Mouse (Mus musculus) heart, embryonic 11.5 days (tissue): ENCODE measurements around the gene Zup1. TPM values are rescaled to one million over a fixed set of nuclear protein-coding genes. Genes with fewer than 3 reads are reported as not detected.
A peak's percentile ranks its signal among the peaks of the same experiment; 100 is the strongest.
"Not testable (repeated sequence)": the region's sequence is repeated elsewhere in the genome, so short reads cannot be mapped to it uniquely, and the experiment has no call there.

Source experiments
- ATAC-seq: fragments of 200-750 bp; cut with Nextera tagmentation; replicated peaks from 2 replicates; pipeline ENCODE4 v1.8.0; 2017; ENCODE audit warnings: moderate library complexity; ENCODE audit not compliant: insufficient number of reproducible peaks, low FRiP score, low TSS enrichment
- H3K27ac ChIP-seq: fragments of 300-500 bp; sonication (generic); 2 replicates; pipeline ENCODE4 v1.5.1; 2014; ENCODE audit warnings: mild to moderate bottlenecking, low read depth, low read length
- H3K27me3 ChIP-seq: fragments of 300-500 bp; sonication (generic); 2 replicates; pipeline ENCODE4 v1.6.1; 2014; ENCODE audit warnings: mild to moderate bottlenecking, low read length, mixed read lengths; ENCODE audit not compliant: control insufficient read depth, insufficient read depth
- H3K36me3 ChIP-seq: fragments of 300-500 bp; sonication (generic); 2 replicates; pipeline ENCODE4 v1.6.1; 2014; ENCODE audit warnings: mild to moderate bottlenecking, low read length, moderate library complexity, mixed read lengths; ENCODE audit not compliant: control insufficient read depth, insufficient read depth
- H3K4me1 ChIP-seq: fragments of 300-500 bp; sonication (generic); 2 replicates; pipeline ENCODE4 v1.6.1; 2014; ENCODE audit warnings: low read length; ENCODE audit not compliant: control insufficient read depth, insufficient read depth
- H3K4me2 ChIP-seq: fragments of 300-500 bp; sonication (generic); 2 replicates; pipeline ENCODE4 v1.6.1; 2014; ENCODE audit warnings: mild to moderate bottlenecking, moderate library complexity
- H3K4me3 ChIP-seq: fragments of 300-500 bp; sonication (generic); 2 replicates; pipeline ENCODE4 v1.5.1; 2014; ENCODE audit warnings: low read depth, low read length
- H3K9ac ChIP-seq: fragments of 300-500 bp; sonication (generic); 2 replicates; pipeline ENCODE4 v1.6.1; 2014; ENCODE audit warnings: mild to moderate bottlenecking, low read depth, low read length, moderate library complexity
- H3K9me3 ChIP-seq: fragments of 300-500 bp; sonication (generic); replicated peaks from 2 replicates; pipeline ENCODE4 v1.6.1; 2016; ENCODE audit warnings: low read length; ENCODE audit not compliant: control insufficient read depth
- WGBS: fragments of 180-500 bp; shearing (Covaris S2); extraction: QIAGEN DNeasy Blood & Tissue Kit; methylation state at CpG from one replicate; pipeline ENCODE4 v1.1.7; 2014; ENCODE audit not compliant: insufficient replicate concordance; 5-methylcytosine and 5-hydroxymethylcytosine counted together
- polyA plus RNA-seq: library from polyadenylated mRNA; unstranded; fragments of >200 nt; fragmentation: Nextera tagmentation; extraction: Ambion mirVana; gene quantifications from 2 replicates; pipeline ENCODE4 v1.2.1, GENCODE M21; 2014

The Zup1 gene
- polyA plus RNA-seq, 1 experiment from 2014 or later = 13.3 TPM

DNA sequence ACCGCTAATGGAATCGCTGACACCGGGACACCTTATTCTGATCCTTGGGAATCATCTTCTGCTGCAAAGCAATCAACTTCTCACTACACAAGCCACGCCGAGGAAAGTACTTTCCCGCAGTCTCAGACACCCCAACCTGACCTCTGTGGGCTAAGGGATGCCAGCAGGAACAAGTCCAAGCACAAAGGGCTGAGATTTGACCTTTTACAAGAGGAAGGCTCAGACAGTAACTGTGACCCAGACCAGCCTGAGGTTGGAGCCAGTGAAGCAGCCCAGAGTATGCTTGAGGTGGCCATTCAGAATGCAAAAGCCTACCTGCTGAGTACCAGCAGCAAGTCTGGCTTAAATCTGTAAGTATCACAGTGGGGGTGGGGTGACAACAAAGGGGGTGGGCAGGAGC, 45.6 kb downstream of the Zup1 start:
- no peak for ATAC-seq
- Histone ChIP-seq H3K27me3 (no peaks in the 10 kb centered on the region), H3K4me3 (peak overlapping the region; percentile 49), H3K4me1 (no peaks in the 10 kb centered on the region), H3K4me2 (peak overlapping the region; percentile 69), H3K9me3 (no peaks in the 10 kb centered on the region), H3K9ac (peak overlapping the region; percentile 44; the same call in 1 of the 2 replicates), H3K27ac (no peak overlapping the region), H3K36me3 (no peaks in the 10 kb centered on the region)
- 8% methylated on average over 6 of the region's 6 CpGs for WGBS

GRCm38 (mm10) chr10:33904530-33905481, 46.3 kb downstream of the Zup1 start, which contains the start of gene Rsph4a:
Gene Rsph4a (plus strand): TSS chr10:33905111.
- no peaks in the 10 kb centered on the region for H3K27me3 ChIP-seq
- WGBS = 6% methylated on average over 17 of the region's 17 CpGs
- peak within 1 kb of the TSS; percentile 44; the same call in 1 of the 2 replicates for H3K9ac ChIP-seq
- peak; percentile 67; the same call in 1 of the 2 replicates for ATAC-seq
- H3K27ac ChIP-seq = no peak within 1 kb of the TSS
- H3K4me3 ChIP-seq = peak within 1 kb of the TSS; percentile 49
- H3K4me1 ChIP-seq = no peaks in the 10 kb centered on the region
- H3K4me2 ChIP-seq = peak within 1 kb of the TSS; percentile 69
- no peaks in the 10 kb centered on the region for H3K9me3 ChIP-seq
- no peaks in the 10 kb centered on the region for H3K36me3 ChIP-seq

- H3K4me3 ChIP-seq, H3K9ac ChIP-seq, ATAC-seq, H3K36me3 ChIP-seq, H3K9me3 ChIP-seq, H3K27ac ChIP-seq, H3K4me2 ChIP-seq, H3K27me3 ChIP-seq, H3K4me1 ChIP-seq: not testable (repeated sequence)
- 81% methylated on average over 1 of the region's 1 CpGs for WGBS
These were observed 49.5 kb downstream of the Zup1 start for GRCm38 (mm10) chr10:33901520-33901919.

DNA sequence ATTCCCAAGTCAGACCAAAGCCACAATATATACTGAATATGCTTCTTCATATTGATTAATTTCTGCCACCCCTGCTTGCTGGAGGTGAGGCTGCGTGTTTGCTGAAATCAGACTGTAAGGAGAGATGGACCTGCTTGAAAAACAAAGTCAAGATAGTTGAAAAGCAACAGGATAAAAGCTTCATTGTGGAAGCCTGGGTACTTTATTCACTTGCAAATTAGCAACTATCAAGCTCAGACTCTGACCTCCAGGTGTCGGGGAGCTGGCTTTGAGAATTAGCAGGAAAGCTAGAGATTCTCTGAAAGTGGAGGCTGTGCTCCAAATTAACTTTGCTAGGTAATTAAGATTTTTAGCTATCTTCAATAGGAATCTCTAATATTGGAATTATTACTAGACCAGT, 68.7 kb downstream of the Zup1 start:
- WGBS = 80% methylated on average over 2 of the region's 2 CpGs

GRCm38 (mm10) chr10:33872672-33873398, 78.2 kb downstream of the Zup1 start:
- ATAC-seq = no peak
- no peaks in the 10 kb centered on the region for H3K9me3 ChIP-seq
- no peak overlapping the region for H3K4me3 ChIP-seq
- no peaks in the 10 kb centered on the region for H3K36me3 ChIP-seq
- no peak overlapping the region for H3K9ac ChIP-seq
- H3K27me3 ChIP-seq = no peaks in the 10 kb centered on the region
- no peaks in the 10 kb centered on the region for H3K4me1 ChIP-seq
- WGBS = 73% methylated on average over 2 of the region's 2 CpGs
- H3K4me2 ChIP-seq = no peak overlapping the region
- H3K27ac ChIP-seq = no peak overlapping the region

More for the DNA sequence above, 68.7 kb downstream of the Zup1 start:
- H3K36me3 ChIP-seq, H3K4me2 ChIP-seq, H3K9ac ChIP-seq, ATAC-seq, H3K9me3 ChIP-seq, H3K4me3 ChIP-seq, H3K27me3 ChIP-seq, H3K4me1 ChIP-seq, H3K27ac ChIP-seq: not testable (repeated sequence)

DNA sequence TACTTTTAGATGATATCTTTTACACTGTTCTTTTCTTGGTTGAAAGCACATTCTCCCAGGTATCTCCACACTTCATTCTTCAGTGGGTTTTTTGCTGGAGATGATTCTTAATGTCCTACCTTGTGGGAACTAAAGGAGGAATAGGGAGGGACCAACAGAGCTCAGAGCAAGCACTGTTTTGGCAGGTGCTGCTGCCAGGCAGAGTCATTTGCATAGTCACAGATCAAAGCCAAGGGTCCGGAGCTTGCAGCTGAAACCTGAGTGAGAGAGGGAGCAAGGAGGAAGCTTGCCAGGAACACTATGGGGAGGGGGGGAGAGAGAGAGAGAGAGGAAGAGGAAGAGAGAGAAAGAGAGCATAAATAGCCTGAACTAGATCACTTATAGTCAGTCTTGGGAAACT, 80.6 kb downstream of the Zup1 start:
- H3K4me1 ChIP-seq = no peaks in the 10 kb centered on the region
- 10% methylated on average over 1 of the region's 1 CpGs for WGBS
- ATAC-seq = no peak
- H3K9ac ChIP-seq = no peak overlapping the region
- H3K9me3 ChIP-seq = no peaks in the 10 kb centered on the region
- no peak overlapping the region for H3K4me2 ChIP-seq
- no peaks in the 10 kb centered on the region for H3K36me3 ChIP-seq
- no peaks in the 10 kb centered on the region for H3K27me3 ChIP-seq
- H3K4me3 ChIP-seq = no peak overlapping the region
- no peak overlapping the region for H3K27ac ChIP-seq

Other genes starting within 250 kb of the Zup1 start
- not detected in 2 replicates for gene Sult3a2, start 164.6 kb downstream of the Zup1 start, polyA plus RNA-seq
- not detected in 2 replicates for gene Sult3a1, start 93.5 kb downstream of the Zup1 start, polyA plus RNA-seq
- gene Rsph4a, start 46.2 kb downstream of the Zup1 start, polyA plus RNA-seq = not detected in 2 replicates
- 118 and 126 TPM in 2 replicates for gene Rwdd1, start 68.4 kb upstream of the Zup1 start, polyA plus RNA-seq
- not detected in 2 replicates for gene Trappc3l, start 86.3 kb upstream of the Zup1 start, polyA plus RNA-seq
- gene Calhm4, start 93.0 kb upstream of the Zup1 start, polyA plus RNA-seq = 0.06 TPM in 1 of 2 replicates, not detected in the other
- gene Calhm5, start 145.2 kb upstream of the Zup1 start, polyA plus RNA-seq = 0.86 and 1.2 TPM in 2 replicates
- 0.29 and 0.68 TPM in 2 replicates for gene Calhm6, start 176.7 kb upstream of the Zup1 start, polyA plus RNA-seq